Mouse (Mus musculus) WW6 (cell line): ENCODE measurements around the gene Kcnj13.

Experiments
- DNase-seq: peaks from one replicate; pipeline ENCODE4 v3.0.0-alpha.2; 2013; ENCODE audit warnings: low read depth, low spot score

Gene Kcnj13

GRCm38 (mm10) chr1:87394594-87394993 lies at the start of gene Kcnj13:
Gene Kcnj13 (minus strand): TSS chr1:87394729.
- DNase-seq: no peak

- DNase-seq: no peak
Measured at GRCm38 (mm10) chr1:87436583-87436982, 42.1 kb upstream of the Kcnj13 start.

GRCm38 (mm10) chr1:87435125-87435524 lies 40.6 kb upstream of the Kcnj13 start:
- no peak for DNase-seq

- DNase-seq: peak; percentile 29
Measured at GRCm38 (mm10) chr1:87418733-87419132, 24.2 kb upstream of the Kcnj13 start.

GRCm38 (mm10) chr1:87409380-87409779 lies 14.9 kb upstream of the Kcnj13 start:
- no peak for DNase-seq

GRCm38 (mm10) chr1:87406012-87406411 lies 11.5 kb upstream of the Kcnj13 start:
- no peak for DNase-seq

GRCm38 (mm10) chr1:87404710-87405109 lies 10.2 kb upstream of the Kcnj13 start:
- DNase-seq: no peak

- no peak for DNase-seq
Measured at GRCm38 (mm10) chr1:87396923-87397586, 2.5 kb upstream of the Kcnj13 start.

GRCm38 (mm10) chr1:87393444-87394195 lies 909 bp downstream of the Kcnj13 start:
- DNase-seq: no peak

GRCm38 (mm10) chr1:87386436-87387092 lies 8.0 kb downstream of the Kcnj13 start:
- DNase-seq: no peak

GRCm38 (mm10) chr1:87381152-87381551 lies 13.4 kb downstream of the Kcnj13 start:
- DNase-seq: no peak

- no peak for DNase-seq
Measured at GRCm38 (mm10) chr1:87379919-87380318, 14.6 kb downstream of the Kcnj13 start.

- no peak for DNase-seq
Measured at GRCm38 (mm10) chr1:87378024-87378560, 16.4 kb downstream of the Kcnj13 start.

GRCm38 (mm10) chr1:87360276-87360675 lies 34.3 kb downstream of the Kcnj13 start:
- DNase-seq: no peak

GRCm38 (mm10) chr1:87350576-87350975 lies 44.0 kb downstream of the Kcnj13 start:
- no peak for DNase-seq
